Mouse (Mus musculus): ENCODE measurements around the gene Mast3.

- TF ChIP-seq CTCF (IDR thresholded peaks at IDR 0.05; ENCODE audit: borderline replicate concordance, extremely low read depth, insufficient read depth, insufficient read length) (no peak), POLR2A (IDR thresholded peaks at IDR 0.05; ENCODE audit: borderline replicate concordance, extremely low read depth, insufficient read depth, insufficient read length, poor library complexity, severe bottlenecking) (no peak)
Observed at GRCm38 (mm10) chr8:70808955-70809701, 4.3 kb upstream of the Mast3 start.
